Mouse (Mus musculus): Measurements from ENCODE around the gene Myom3.
"Not testable (repeated sequence)": the region's sequence is repeated elsewhere in the genome, so short reads cannot be mapped to it uniquely, and the experiment has no call there.

Myom3 gene

GRCm38 (mm10) chr4:135759356-135759976, at the start of gene Myom3:
Myom3 (plus strand) TSS chr4:135759715.
- DNase-seq (ENCODE audit: low spot score) = no peak

GRCm38 (mm10) chr4:135710392-135710791, 49.1 kb upstream of the Myom3 start:
- no peak for DNase-seq (ENCODE audit: low spot score)

- no peak for DNase-seq (ENCODE audit: low spot score)
Observed at GRCm38 (mm10) chr4:135714776-135715175, 44.7 kb upstream of the Myom3 start.

- DNase-seq (ENCODE audit: low spot score) = not testable (repeated sequence)
Observed at GRCm38 (mm10) chr4:135716438-135716837, 43.1 kb upstream of the Myom3 start.

- DNase-seq (ENCODE audit: low spot score) = no peak
Observed at GRCm38 (mm10) chr4:135722540-135723290, 36.8 kb upstream of the Myom3 start.

GRCm38 (mm10) chr4:135726416-135726815, 33.1 kb upstream of the Myom3 start:
- no peak for DNase-seq (ENCODE audit: low spot score)

GRCm38 (mm10) chr4:135727817-135728216, 31.7 kb upstream of the Myom3 start, which contains the start of gene Il22ra1:
Il22ra1 (plus strand) TSS chr4:135728172.
- DNase-seq (ENCODE audit: low spot score) = no peak

- no peak for DNase-seq (ENCODE audit: low spot score)
Observed at GRCm38 (mm10) chr4:135730204-135730603, 29.3 kb upstream of the Myom3 start.

GRCm38 (mm10) chr4:135730951-135731350, 28.6 kb upstream of the Myom3 start:
- no peak for DNase-seq (ENCODE audit: low spot score)

GRCm38 (mm10) chr4:135733901-135734300, 25.6 kb upstream of the Myom3 start:
- no peak for DNase-seq (ENCODE audit: low spot score)

- DNase-seq (ENCODE audit: low spot score) = no peak
Observed at GRCm38 (mm10) chr4:135736903-135737302, 22.6 kb upstream of the Myom3 start.

GRCm38 (mm10) chr4:135738237-135738636, 21.3 kb upstream of the Myom3 start:
- DNase-seq (ENCODE audit: low spot score) = no peak

- DNase-seq (ENCODE audit: low spot score) = no peak
Observed at GRCm38 (mm10) chr4:135739148-135739547, 20.4 kb upstream of the Myom3 start.

GRCm38 (mm10) chr4:135739672-135740071, 19.8 kb upstream of the Myom3 start:
- no peak for DNase-seq (ENCODE audit: low spot score)

GRCm38 (mm10) chr4:135743520-135743919, 16.0 kb upstream of the Myom3 start:
- no peak for DNase-seq (ENCODE audit: low spot score)

- no peak for DNase-seq (ENCODE audit: low spot score)
Observed at GRCm38 (mm10) chr4:135744726-135745448, 14.6 kb upstream of the Myom3 start.

- DNase-seq (ENCODE audit: low spot score) = no peak
Observed at GRCm38 (mm10) chr4:135745613-135746012, 13.9 kb upstream of the Myom3 start.

- no peak for DNase-seq (ENCODE audit: low spot score)
Observed at GRCm38 (mm10) chr4:135750896-135751295, 8.6 kb upstream of the Myom3 start.

- DNase-seq (ENCODE audit: low spot score) = no peak
Observed at GRCm38 (mm10) chr4:135752106-135752778, 7.3 kb upstream of the Myom3 start.

- no peak for DNase-seq (ENCODE audit: low spot score)
Observed at GRCm38 (mm10) chr4:135752779-135753164, 6.7 kb upstream of the Myom3 start.

GRCm38 (mm10) chr4:135758331-135758730, 1.2 kb upstream of the Myom3 start:
- peak; percentile 29 for DNase-seq (ENCODE audit: low spot score)

- DNase-seq (ENCODE audit: low spot score) = peak; percentile 29
Observed at GRCm38 (mm10) chr4:135758825-135759224, 690 bp upstream of the Myom3 start.
